Comparison of ENCODE assay signal across 7 mouse cellular contexts in genomic region chr7:19716055-19716682, GRCm38 (mm10). TPM values are rescaled to one million over a fixed set of nuclear protein-coding genes. Genes with fewer than 3 reads are reported as not detected.
DNase-seq lines count a peak whose midpoint lies in the region; ATAC-seq and TF ChIP-seq lines count a peak whose summit lies in the region.

No protein-coding gene starts in this region.

- TF ChIP-seq CTCF in embryonic fibroblast, embryonic 13.5 days (IDR thresholded peaks at IDR 0.05; ENCODE audit: borderline replicate concordance, insufficient read depth, low read length): no peak
- TF ChIP-seq CTCF in small intestine, adult 2 months (IDR thresholded peaks at IDR 0.05; ENCODE audit: extremely low read depth, insufficient read length, insufficient replicate concordance, low read depth, low read length): no peak

- H3K27ac ChIP-seq in lung, embryonic 15.5 days: peak overlapping the region; percentile 83
- H3K27ac ChIP-seq in embryonic fibroblast, embryonic 13.5 days (ENCODE audit: insufficient read depth, low read length): peak overlapping the region; percentile 91
- H3K27ac ChIP-seq in limb, embryonic 11.5 days (replicated peaks; ENCODE audit: low read depth, low read length): peak overlapping the region; percentile 65
- peak overlapping the region; percentile 81 for H3K27ac ChIP-seq in small intestine, adult 2 months (ENCODE audit: insufficient read depth, low read depth, low read length)

- peak overlapping the region; percentile 29; the same call in 1 of the 2 replicates for H3K9ac ChIP-seq in lung, embryonic 15.5 days
- H3K9ac ChIP-seq in limb, embryonic 11.5 days (ENCODE audit: low read length): 0 out of 2 replicates have a peak overlapping the region, but pooled peaks have one; percentile 2

- 6% methylated on average over 17 of the region's 18 CpGs for WGBS in lung, embryonic 15.5 days
- 9% methylated on average over 18 of the region's 18 CpGs for WGBS in limb, embryonic 11.5 days
- WGBS in small intestine, adult 2 months: 3% methylated on average over 18 of the region's 18 CpGs

- H3K9me3 ChIP-seq in lung, embryonic 15.5 days: peaks cover 5% of the 10 kb centered on the region; the same call in 1 of the 2 replicates
- H3K9me3 ChIP-seq in limb, embryonic 11.5 days (ENCODE audit: control insufficient read depth, low read length): peaks cover 2% of the 10 kb centered on the region; the same call in 1 of the 2 replicates

- H3K4me3 ChIP-seq in lung, embryonic 15.5 days: peak overlapping the region; percentile 39
- H3K4me3 ChIP-seq in embryonic fibroblast, embryonic 13.5 days (ENCODE audit: insufficient read depth, low read length): peak overlapping the region; percentile 24
- H3K4me3 ChIP-seq in limb, embryonic 11.5 days (ENCODE audit: low read depth, low read length): peak overlapping the region; percentile 28
- H3K4me3 ChIP-seq in small intestine, adult 2 months (ENCODE audit: low read depth, low read length): peak overlapping the region; percentile 66

- ATAC-seq in lung, embryonic 15.5 days (ENCODE audit: borderline replicate concordance, extremely low read depth, low FRiP score, low TSS enrichment): no peak
- ATAC-seq in limb, embryonic 11.5 days (ENCODE audit: insufficient number of reproducible peaks, low FRiP score, low TSS enrichment, low read depth): no peak

- H3K27me3 ChIP-seq in lung, embryonic 15.5 days: no peaks in the 10 kb centered on the region
- H3K27me3 ChIP-seq in limb, embryonic 11.5 days (ENCODE audit: control insufficient read depth, insufficient read depth, low read length): no peaks in the 10 kb centered on the region
- no peaks in the 10 kb centered on the region for H3K27me3 ChIP-seq in small intestine, adult 2 months (ENCODE audit: control insufficient read depth, insufficient read depth, low read length)

- TF ChIP-seq POLR2A in embryonic fibroblast, embryonic 13.5 days (IDR thresholded peaks at IDR 0.05; ENCODE audit: low read depth, low read length): peak; percentile 19
- no peak for TF ChIP-seq POLR2A in small intestine, adult 2 months (IDR thresholded peaks at IDR 0.05; ENCODE audit: low read depth, low read length)

- peak overlapping the region; percentile 56 for H3K4me2 ChIP-seq in lung, embryonic 15.5 days
- H3K4me2 ChIP-seq in limb, embryonic 11.5 days (ENCODE audit: low read depth, severe bottlenecking): peak overlapping the region; percentile 42

- DNase-seq in lung, adult 18-20 months: no peak
- DNase-seq in limb, embryonic 11.5 days (ENCODE audit: low spot score): no peak
- DNase-seq in thymus, postnatal 10 days (ENCODE audit: low spot score in 2 of 2): no peak
- DNase-seq in ovary, postnatal 14 days (ENCODE audit: low spot score): no peak

- H3K36me3 ChIP-seq in lung, embryonic 15.5 days: peaks cover 62% of the 10 kb centered on the region
- H3K36me3 ChIP-seq in limb, embryonic 11.5 days (ENCODE audit: control insufficient read depth, insufficient read depth, low read length): peaks cover 19% of the 10 kb centered on the region; the same call in 1 of the 2 replicates
- peaks cover 31% of the 10 kb centered on the region for H3K36me3 ChIP-seq in small intestine, adult 2 months (ENCODE audit: control insufficient read depth, insufficient read depth, low read length)

- peaks cover 24% of the 10 kb centered on the region for H3K4me1 ChIP-seq in lung, embryonic 15.5 days
- peaks cover 9% of the 10 kb centered on the region for H3K4me1 ChIP-seq in embryonic fibroblast, embryonic 13.5 days (ENCODE audit: control insufficient read depth, insufficient read depth, low read length)
- peaks cover 2% of the 10 kb centered on the region; the same call in 1 of the 2 replicates for H3K4me1 ChIP-seq in limb, embryonic 11.5 days (ENCODE audit: control insufficient read depth, insufficient read depth, low read length)
- no peaks in the 10 kb centered on the region; the same call in 1 of the 2 replicates for H3K4me1 ChIP-seq in small intestine, adult 2 months (ENCODE audit: control insufficient read depth, insufficient read depth, insufficient read length, low read length)

RNA-seq across cellular contexts. Expression of gene Tomm40, which starts 0.9 kb away (rescaled TPM):
- 149 and 157 TPM in 2 replicates for polyA plus RNA-seq in lung, embryonic 15.5 days (2015; fragmentation: Nextera tagmentation; extraction: Ambion mirVana)
- 38.1 and 51.3 TPM in 2 replicates for polyA plus RNA-seq in embryonic fibroblast, embryonic 13.5 days (2011; ENCODE audit: insufficient read length, low read depth, missing spikeins)
- polyA plus RNA-seq in limb, embryonic 11.5 days (2014; fragmentation: Nextera tagmentation; extraction: Ambion mirVana): 154 and 163 TPM in 2 replicates
- polyA plus RNA-seq in small intestine, adult 2 months (2012; rRNA removed): 62.8 and 72.9 TPM in 2 replicates

RNA-seq across cellular contexts. Expression of gene Apoe, which starts 17.2 kb away (rescaled TPM):
- polyA plus RNA-seq in lung, embryonic 15.5 days (2015; fragmentation: Nextera tagmentation; extraction: Ambion mirVana): 458 and 503 TPM in 2 replicates
- 8.5 and 34.9 TPM in 2 replicates for polyA plus RNA-seq in embryonic fibroblast, embryonic 13.5 days (2011; ENCODE audit: insufficient read length, low read depth, missing spikeins)
- polyA plus RNA-seq in limb, embryonic 11.5 days (2014; fragmentation: Nextera tagmentation; extraction: Ambion mirVana): 83.0 and 83.4 TPM in 2 replicates
- polyA plus RNA-seq in small intestine, adult 2 months (2012; rRNA removed): 591 and 688 TPM in 2 replicates

RNA-seq across cellular contexts. Expression of gene Apoc1, which starts 23.7 kb away (rescaled TPM):
- 19.5 and 22.0 TPM in 2 replicates for polyA plus RNA-seq in lung, embryonic 15.5 days (2015; fragmentation: Nextera tagmentation; extraction: Ambion mirVana)
- polyA plus RNA-seq in embryonic fibroblast, embryonic 13.5 days (2011; ENCODE audit: insufficient read length, low read depth, missing spikeins): not detected in 2 replicates
- 4.5 and 5.0 TPM in 2 replicates for polyA plus RNA-seq in limb, embryonic 11.5 days (2014; fragmentation: Nextera tagmentation; extraction: Ambion mirVana)
- polyA plus RNA-seq in small intestine, adult 2 months (2012; rRNA removed): not detected in 2 replicates

RNA-seq across cellular contexts. Expression of gene Nectin2, which starts 34.1 kb away (rescaled TPM):
- polyA plus RNA-seq in lung, embryonic 15.5 days (2015; fragmentation: Nextera tagmentation; extraction: Ambion mirVana): 133 and 140 TPM in 2 replicates
- polyA plus RNA-seq in embryonic fibroblast, embryonic 13.5 days (2011; ENCODE audit: insufficient read length, low read depth, missing spikeins): 39.7 and 45.3 TPM in 2 replicates
- polyA plus RNA-seq in limb, embryonic 11.5 days (2014; fragmentation: Nextera tagmentation; extraction: Ambion mirVana): 59.3 and 63.2 TPM in 2 replicates
- 128 and 208 TPM in 2 replicates for polyA plus RNA-seq in small intestine, adult 2 months (2012; rRNA removed)

RNA-seq across cellular contexts. Expression of gene Apoc4, which starts 34.9 kb away (rescaled TPM):
- polyA plus RNA-seq in lung, embryonic 15.5 days (2015; fragmentation: Nextera tagmentation; extraction: Ambion mirVana): 0.42 and 1.3 TPM in 2 replicates
- polyA plus RNA-seq in embryonic fibroblast, embryonic 13.5 days (2011; ENCODE audit: insufficient read length, low read depth, missing spikeins): not detected in 2 replicates
- not detected in 2 replicates for polyA plus RNA-seq in limb, embryonic 11.5 days (2014; fragmentation: Nextera tagmentation; extraction: Ambion mirVana)
- polyA plus RNA-seq in small intestine, adult 2 months (2012; rRNA removed): 0.33 and 1.4 TPM in 2 replicates
